Mouse (Mus musculus): ENCODE results near the gene Nccrp1.
"Not testable (repeated sequence)": the region's sequence is repeated elsewhere in the genome, so short reads cannot be mapped to it uniquely, and the experiment has no call there.

The Nccrp1 gene

GRCm38 (mm10) chr7:28570291-28570981 is 23.4 kb upstream of the Nccrp1 start:
- no peak for DNase-seq (ENCODE audit: low read depth)

GRCm38 (mm10) chr7:28568253-28568652 is 21.2 kb upstream of the Nccrp1 start:
- peak; percentile 83 for DNase-seq (ENCODE audit: low read depth)

DNA sequence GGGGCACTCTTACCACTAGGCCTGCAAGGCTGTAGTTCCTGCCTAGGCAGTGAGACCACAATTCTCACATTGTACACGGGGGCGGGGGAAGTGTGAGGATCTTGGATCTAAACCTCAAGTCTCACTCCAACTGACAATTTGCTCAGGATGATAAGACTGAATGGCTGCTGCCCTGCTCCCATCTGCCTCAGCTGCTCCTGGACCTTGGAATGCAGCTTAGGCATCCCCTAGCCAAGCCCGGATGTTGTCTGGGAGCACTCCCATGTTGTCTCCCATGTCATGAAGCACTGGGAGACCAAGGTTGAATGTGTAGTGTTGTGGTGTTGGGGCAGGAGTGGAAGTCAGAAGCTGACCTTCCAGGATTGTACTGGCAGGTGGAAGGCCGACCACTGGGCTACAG is 20.5 kb upstream of the Nccrp1 start:
- no peak for DNase-seq (ENCODE audit: low read depth)

- peak; percentile 56 for DNase-seq (ENCODE audit: low read depth)
These were observed 18.4 kb upstream of the Nccrp1 start for GRCm38 (mm10) chr7:28565407-28565806.

DNA sequence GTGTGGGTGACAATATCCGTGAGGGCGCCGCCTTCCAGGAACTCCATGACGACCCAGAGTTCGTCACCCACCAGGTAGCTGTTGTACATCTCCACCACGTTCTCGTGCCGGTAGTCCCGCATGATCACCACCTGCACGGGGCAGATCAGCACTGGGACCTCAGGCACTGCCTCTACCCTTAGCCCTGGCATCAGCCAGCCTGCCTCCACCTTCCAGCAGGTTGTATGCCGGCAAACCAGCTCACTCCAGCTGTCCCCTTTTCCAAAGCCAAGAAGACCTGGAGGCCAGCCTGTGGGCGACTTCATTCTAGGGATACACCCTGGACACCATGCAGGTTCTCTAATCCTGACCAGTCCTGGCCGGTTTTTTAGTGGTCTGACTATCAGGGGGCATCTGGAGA is 15.9 kb upstream of the Nccrp1 start:
- no peak for DNase-seq (ENCODE audit: low read depth)

DNA sequence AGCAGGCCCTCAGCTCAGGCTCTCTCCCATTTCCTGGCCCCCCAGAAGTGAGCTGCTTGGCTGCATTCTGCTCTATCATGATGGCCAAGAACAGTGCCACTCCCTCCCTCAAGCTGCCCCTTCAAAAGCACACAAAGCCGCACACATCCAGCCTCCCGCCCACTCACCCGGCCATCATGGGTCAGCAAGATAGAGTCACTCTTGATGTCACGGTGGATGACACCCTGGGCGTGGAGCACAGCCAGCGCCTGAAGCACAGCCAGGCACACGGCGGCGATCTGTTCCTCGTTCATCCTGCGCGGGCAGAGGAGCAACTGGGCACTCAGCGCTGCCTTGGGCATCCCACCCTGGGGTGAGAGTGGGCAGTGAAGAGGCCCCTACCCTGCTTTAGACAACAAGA is 15.3 kb upstream of the Nccrp1 start:
- no peak for DNase-seq (ENCODE audit: low read depth)

GRCm38 (mm10) chr7:28561967-28562366 is 14.9 kb upstream of the Nccrp1 start:
- no peak for DNase-seq (ENCODE audit: low read depth)

- DNase-seq (ENCODE audit: low read depth): peak; percentile 37
These were observed 13.8 kb upstream of the Nccrp1 start for GRCm38 (mm10) chr7:28560856-28561255.

DNA sequence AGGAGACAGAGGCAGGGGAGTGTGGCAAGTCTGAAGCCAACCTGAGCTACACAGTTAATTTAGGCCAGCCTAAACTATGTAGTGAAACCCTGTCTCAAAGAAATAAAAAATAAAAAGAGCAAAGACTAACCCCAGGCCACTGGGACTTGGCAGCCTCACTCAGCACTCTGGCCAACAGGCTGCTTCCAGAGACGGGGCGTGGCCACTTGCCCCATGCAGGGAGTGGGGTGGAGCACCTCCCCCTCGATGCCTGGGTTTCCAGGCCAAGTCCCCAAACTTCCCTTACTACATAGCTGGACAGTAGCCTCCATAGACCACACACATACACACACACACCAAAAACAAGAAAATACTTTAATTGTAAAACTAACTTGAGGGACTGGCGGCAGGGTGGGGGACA is 11.4 kb upstream of the Nccrp1 start:
- DNase-seq (ENCODE audit: low read depth): no peak

DNA sequence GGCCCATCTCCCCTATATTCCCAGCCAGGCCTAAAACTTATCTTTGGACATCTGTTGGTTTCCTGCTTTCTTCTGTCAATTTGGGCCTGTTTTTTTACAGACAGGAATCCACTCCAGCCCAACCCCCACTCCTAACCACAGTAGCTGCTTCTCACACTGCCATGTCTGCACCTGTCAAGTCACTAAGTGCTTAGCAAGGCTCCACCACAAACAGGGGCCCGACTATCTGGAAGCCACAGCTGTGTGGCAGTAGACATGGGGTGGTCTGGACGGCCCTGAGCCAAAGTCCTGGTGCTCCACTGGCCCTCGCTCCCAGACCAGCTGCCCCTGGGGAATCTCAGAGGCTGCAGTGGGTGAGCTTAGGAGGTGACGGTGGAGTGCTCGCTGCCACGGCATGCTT is 10.7 kb upstream of the Nccrp1 start:
- DNase-seq (ENCODE audit: low read depth): peak; percentile 53

DNA sequence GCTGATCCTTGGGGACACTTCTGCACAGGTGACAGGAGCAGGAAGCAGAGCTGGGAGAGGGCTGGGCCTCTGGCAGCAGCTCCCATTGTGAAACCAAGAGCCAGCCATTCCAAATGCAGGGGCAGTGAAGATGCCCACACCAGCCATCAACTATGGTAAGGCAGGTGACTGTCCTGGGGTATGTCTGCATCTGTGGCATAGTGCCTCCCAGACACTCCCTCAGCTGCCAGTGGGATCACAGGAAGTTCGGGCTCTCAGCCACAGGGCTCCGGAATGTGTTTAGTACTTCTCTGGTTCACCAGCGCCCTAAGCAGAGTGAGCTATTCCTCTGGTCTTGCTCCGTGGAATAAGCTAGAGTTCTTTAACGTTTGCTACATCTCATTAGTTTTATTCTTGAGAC is 10.0 kb upstream of the Nccrp1 start:
- no peak for DNase-seq (ENCODE audit: low read depth)

- no peak for DNase-seq (ENCODE audit: low read depth)
These were observed 9.0 kb upstream of the Nccrp1 start for GRCm38 (mm10) chr7:28555939-28556535.

- DNase-seq (ENCODE audit: low read depth): no peak
These were observed 6.0 kb upstream of the Nccrp1 start for GRCm38 (mm10) chr7:28553076-28553475.

DNA sequence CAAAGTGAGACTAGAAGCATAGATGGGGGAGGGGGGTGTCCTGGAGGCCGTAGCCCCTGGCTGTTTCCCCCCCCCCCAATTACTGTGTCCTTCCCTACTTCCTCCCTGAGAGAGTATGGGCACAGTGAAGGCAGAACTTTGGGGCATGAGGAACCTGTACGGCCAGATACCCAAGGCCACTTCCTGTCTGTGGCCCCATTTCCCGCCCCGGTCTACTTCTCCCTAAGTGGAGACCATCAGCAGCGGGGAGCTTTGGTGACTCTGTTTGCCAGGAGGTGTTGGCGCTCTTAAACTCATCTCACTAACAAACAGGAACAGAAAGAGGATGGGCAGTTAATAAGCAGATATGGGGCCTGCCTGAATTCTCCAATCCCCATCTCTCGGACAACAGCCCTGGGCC is 574 bp upstream of the Nccrp1 start:
- no peak for DNase-seq (ENCODE audit: low read depth)

GRCm38 (mm10) chr7:28546649-28547048 is 405 bp downstream of the Nccrp1 start:
- no peak for DNase-seq (ENCODE audit: low read depth)

DNA sequence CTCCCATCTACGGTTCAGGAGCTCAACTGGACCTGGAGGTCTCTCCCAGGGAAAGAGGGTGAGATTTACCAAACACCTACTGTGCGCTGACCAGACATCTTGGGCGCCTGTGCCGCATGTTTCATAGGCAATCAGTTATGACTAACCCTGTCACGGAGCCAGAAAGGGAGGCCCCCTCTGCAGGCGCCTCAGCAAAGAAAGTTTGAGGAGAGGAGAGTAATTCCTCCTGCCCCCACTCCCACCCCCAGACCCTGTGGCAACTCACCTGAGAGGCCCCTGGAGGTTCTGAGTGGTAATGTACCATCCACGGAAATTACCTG is 1.2 kb downstream of the Nccrp1 start:
- no peak for DNase-seq (ENCODE audit: low read depth)

GRCm38 (mm10) chr7:28545048-28545890 is 1.8 kb downstream of the Nccrp1 start:
- DNase-seq (ENCODE audit: low read depth): no peak

DNA sequence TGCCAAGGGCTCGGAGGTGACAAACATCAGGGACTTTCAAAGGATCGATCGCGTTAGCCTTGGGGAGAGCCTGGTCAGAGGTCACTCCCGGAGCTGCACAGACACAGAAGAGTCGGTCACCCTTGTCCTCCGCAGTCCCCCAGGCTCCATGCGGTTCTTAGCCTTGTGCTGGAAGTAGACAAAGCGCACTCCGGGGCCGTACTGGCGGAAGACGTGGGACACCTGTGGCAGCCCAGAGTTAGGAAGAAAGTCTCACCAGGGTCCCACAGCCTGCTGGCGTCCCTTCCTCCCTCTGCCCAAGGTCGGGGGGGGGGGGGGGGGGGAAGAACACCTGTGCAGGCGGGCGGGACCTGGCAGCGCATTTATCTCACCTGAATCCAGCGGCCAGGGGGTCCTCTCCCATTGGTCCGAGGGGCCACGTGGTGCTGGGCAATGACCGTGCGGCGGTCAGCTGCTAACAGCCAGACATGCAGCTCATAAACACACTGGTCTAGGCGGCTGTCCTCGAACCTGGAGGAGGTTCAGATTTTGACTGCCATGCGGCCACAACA is 2.9 kb downstream of the Nccrp1 start:
- DNase-seq (ENCODE audit: low read depth): no peak

DNA sequence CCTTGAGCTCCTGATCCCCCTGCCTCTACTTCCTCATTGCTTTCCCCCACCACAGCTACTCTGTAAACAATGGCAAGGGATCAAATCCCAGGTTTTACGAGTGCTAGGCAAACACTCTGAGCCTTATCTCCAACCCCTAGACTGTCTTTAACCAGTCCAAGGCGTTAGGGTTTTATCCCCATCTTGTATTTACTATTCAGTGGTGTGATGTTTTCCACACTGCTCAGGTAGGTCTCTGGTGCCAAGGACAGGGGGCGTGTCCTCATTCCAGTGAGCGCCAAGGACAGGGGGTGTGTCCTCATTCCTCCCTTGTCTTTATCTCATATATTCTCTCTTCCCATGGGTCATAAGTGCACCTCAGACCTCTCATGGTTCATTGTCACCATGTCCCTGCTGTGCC is 6.5 kb downstream of the Nccrp1 start, which contains the start of gene Sycn:
Sycn (plus strand) TSS at position 360 of the 400 bp plus-strand sequence.
- DNase-seq (ENCODE audit: low read depth): no peak

DNA sequence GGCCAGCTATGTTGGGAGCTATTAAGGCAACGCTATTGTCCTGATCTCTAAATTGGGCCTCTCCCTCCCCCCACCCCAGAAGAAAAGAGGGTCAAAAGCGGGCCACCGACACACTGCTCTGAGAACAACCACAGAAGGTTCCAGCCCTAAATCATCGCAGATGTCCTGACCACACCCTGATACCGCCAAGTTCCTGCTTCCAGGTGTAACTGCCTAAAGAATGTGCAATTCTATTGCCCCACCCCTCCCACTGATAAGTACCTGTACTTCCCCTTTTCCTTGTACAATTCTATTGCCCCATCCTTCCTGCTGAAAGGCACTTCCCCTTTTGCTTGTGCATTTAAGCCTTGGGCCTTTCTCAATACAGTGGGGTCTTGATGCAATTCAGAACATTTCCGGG is 8.2 kb downstream of the Nccrp1 start:
- not testable (repeated sequence) for DNase-seq (ENCODE audit: low read depth)

DNA sequence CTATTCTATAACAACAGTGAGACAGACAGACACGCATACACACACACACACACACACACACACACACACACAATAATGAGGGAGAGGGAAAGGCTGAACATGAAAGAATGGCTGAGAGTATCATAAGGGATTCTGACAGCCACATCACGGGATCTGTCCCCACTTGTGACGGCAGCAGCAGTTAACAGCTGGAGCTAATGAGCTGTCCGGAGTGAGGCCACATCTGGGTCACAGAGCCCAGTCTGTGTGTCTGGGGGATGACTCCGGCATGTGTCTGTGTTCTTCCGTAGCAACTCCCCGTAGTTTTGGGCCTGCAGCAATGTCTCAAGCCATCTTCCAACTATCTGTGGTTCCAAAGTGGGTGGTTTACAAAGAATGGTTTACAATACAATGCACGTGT is 15.0 kb downstream of the Nccrp1 start:
- no peak for DNase-seq (ENCODE audit: low read depth)

- peak; percentile 92 for DNase-seq (ENCODE audit: low read depth)
These were observed 18.9 kb downstream of the Nccrp1 start for GRCm38 (mm10) chr7:28527922-28528719.

Data from naive thymus-derived CD4-positive, alpha-beta T cell, adult 2 months (primary cell).